Mouse (Mus musculus): ENCODE results near the gene Dennd5a.

GRCm38 (mm10) chr7:109993157-109993959 is 33.1 kb upstream of the Dennd5a start:
- TF ChIP-seq CTCF (IDR thresholded peaks at IDR 0.05; ENCODE audit: low read depth, low read length) = no peak
- TF ChIP-seq POLR2A (IDR thresholded peaks at IDR 0.05; ENCODE audit: extremely low read depth, insufficient read depth, low read length) = no peak

Data from liver, adult 2 months (tissue).